Mouse (Mus musculus) midbrain, embryonic 11.5 days (tissue): Measurements from ENCODE around the gene Crybg3. TPM values are rescaled to one million over a fixed set of nuclear protein-coding genes. Genes with fewer than 3 reads are reported as not detected.

Experiments
- ATAC-seq: fragments of 200-750 bp; cut with Nextera tagmentation; 2 replicates; pipeline ENCODE4 v1.8.0; 2017; ENCODE audit warnings: moderate TSS enrichment, moderate library complexity; ENCODE audit not compliant: low FRiP score
- DNase-seq: peaks from one replicate; pipeline ENCODE4 v3.0.0; 2015; ENCODE audit warnings: low spot score; ENCODE audit errors: missing footprints
- H3K27ac ChIP-seq: fragments of 300-500 bp; sonication (generic); 2 replicates; pipeline ENCODE4 v1.5.1; 2014; ENCODE audit warnings: low read depth, low read length
- H3K27me3 ChIP-seq: fragments of 300-500 bp; sonication (generic); 2 replicates; pipeline ENCODE4 v1.6.1; 2014; ENCODE audit warnings: mild to moderate bottlenecking, low read length, moderate library complexity, mixed read lengths; ENCODE audit not compliant: control insufficient read depth, insufficient read depth
- H3K36me3 ChIP-seq: fragments of 300-500 bp; sonication (generic); 2 replicates; pipeline ENCODE4 v1.6.1; 2014; ENCODE audit warnings: mild to moderate bottlenecking, low read length, moderate library complexity, mixed read lengths; ENCODE audit not compliant: control insufficient read depth, insufficient read depth
- H3K4me1 ChIP-seq: fragments of 300-500 bp; sonication (generic); 2 replicates; pipeline ENCODE4 v1.6.1; 2014; ENCODE audit warnings: low read length; ENCODE audit not compliant: control insufficient read depth, insufficient read depth
- H3K4me2 ChIP-seq: fragments of 300-500 bp; sonication (generic); 2 replicates; pipeline ENCODE4 v1.6.1; 2014; ENCODE audit warnings: mild to moderate bottlenecking, moderate library complexity
- H3K4me3 ChIP-seq: fragments of 300-500 bp; sonication (generic); 2 replicates; pipeline ENCODE4 v1.5.1; 2014; ENCODE audit warnings: low read depth, low read length
- H3K9ac ChIP-seq: fragments of 300-500 bp; sonication (generic); 2 replicates; pipeline ENCODE4 v1.6.1; 2014; ENCODE audit warnings: low read length
- H3K9me3 ChIP-seq: fragments of 300-500 bp; sonication (generic); 2 replicates; pipeline ENCODE4 v1.6.1; 2016; ENCODE audit warnings: low read length; ENCODE audit not compliant: control insufficient read depth
- WGBS: fragments of 180-500 bp; shearing (Covaris S2); extraction: QIAGEN DNeasy Blood & Tissue Kit; methylation state at CpG from one replicate; pipeline ENCODE4 v1.1.7; 2014; 5-methylcytosine and 5-hydroxymethylcytosine counted together
- polyA plus RNA-seq: library from polyadenylated mRNA; unstranded; fragments of >200 nt; fragmentation: Nextera tagmentation; extraction: Ambion mirVana; gene quantifications from 2 replicates; pipeline ENCODE4 v1.2.1, GENCODE M21; 2014

Crybg3 gene
- polyA plus RNA-seq, 1 experiment from 2014 or later, result 6.5 TPM

DNA sequence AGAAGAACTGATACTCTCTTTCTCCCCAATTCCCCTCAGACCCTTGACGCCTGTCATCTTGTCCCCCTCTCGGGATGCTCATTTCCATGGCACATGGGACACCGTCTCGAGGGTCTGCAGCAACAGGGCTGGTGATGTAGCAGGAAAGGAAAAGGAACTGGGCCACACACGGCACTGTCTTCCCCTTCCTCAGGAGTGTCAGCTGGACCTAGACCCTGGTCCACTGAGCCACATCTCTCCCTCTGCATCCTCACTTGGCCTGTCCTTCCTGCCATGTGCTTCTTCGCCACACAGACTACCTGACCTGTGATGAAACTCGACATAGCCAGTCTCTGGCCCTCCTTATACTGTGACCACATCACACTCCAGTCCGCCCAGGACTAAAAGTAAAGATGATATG, 13.9 kb downstream of the Crybg3 start:
- ATAC-seq, result no peak
- H3K27me3 ChIP-seq, result no peaks in the 10 kb centered on the region
- no peaks in the 10 kb centered on the region for H3K4me1 ChIP-seq
- no peak overlapping the region for H3K27ac ChIP-seq
- no peak overlapping the region for H3K4me3 ChIP-seq
- H3K4me2 ChIP-seq, result no peak overlapping the region
- H3K9ac ChIP-seq, result no peak overlapping the region
- peak; percentile 62 for DNase-seq
- 92% methylated on average over 8 of the region's 8 CpGs for WGBS
- no peaks in the 10 kb centered on the region for H3K36me3 ChIP-seq
- no peaks in the 10 kb centered on the region for H3K9me3 ChIP-seq

DNA sequence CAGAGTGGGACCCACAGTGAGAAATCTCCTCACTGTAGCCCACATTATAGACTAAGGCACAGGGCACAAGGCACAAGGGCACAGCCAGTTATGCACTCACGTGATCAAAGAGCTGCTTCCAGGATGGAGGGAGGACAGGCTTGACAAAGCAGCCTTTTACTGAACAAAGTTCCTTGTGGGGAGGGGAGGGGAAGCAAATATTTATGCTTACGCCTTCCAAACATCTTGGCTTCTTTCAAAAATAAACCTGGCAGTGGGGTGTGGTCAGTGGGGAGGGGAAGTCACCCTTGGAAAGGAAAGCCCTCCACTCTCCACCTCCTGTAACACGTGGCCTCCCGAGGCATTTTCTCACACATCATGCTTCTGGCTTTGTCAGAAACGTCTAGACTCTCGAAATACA, 14.5 kb downstream of the Crybg3 start:
- no peak overlapping the region for H3K4me3 ChIP-seq
- no peak overlapping the region for H3K4me2 ChIP-seq
- no peaks in the 10 kb centered on the region for H3K9me3 ChIP-seq
- H3K4me1 ChIP-seq, result no peaks in the 10 kb centered on the region
- peak; percentile 14 for DNase-seq
- ATAC-seq, result peak; percentile 48
- no peak overlapping the region for H3K27ac ChIP-seq
- 65% methylated on average over 6 of the region's 6 CpGs for WGBS
- no peak overlapping the region for H3K9ac ChIP-seq
- no peaks in the 10 kb centered on the region for H3K27me3 ChIP-seq
- no peaks in the 10 kb centered on the region for H3K36me3 ChIP-seq

DNA sequence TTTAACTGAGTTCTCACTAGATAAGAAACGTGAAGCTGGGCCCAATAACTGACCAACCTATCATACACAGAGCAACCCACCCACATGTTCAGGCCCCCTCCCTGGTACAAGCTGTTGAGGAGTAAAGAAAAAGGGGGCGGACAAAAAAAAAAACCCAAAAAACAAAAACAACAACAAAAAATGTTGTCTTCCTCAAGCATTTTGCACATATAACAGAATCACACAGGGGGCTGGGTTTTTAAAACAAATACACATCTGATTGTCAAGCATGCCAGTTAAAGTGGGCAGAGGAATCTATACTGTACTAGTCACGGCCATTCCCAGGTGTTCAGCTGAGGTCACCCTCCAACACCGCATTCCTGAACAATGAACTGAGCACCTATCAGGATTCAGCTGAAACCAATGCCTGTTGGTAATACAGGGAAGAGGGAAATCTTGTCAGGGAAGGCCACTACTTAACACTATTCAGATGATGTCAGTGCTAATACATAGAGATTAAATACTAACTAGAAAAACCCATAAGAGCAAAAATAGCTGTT, 15.0 kb downstream of the Crybg3 start:
- H3K27me3 ChIP-seq, result no peaks in the 10 kb centered on the region
- no peaks in the 10 kb centered on the region for H3K9me3 ChIP-seq
- no peaks in the 10 kb centered on the region for H3K36me3 ChIP-seq
- no peak overlapping the region for H3K4me3 ChIP-seq
- no peak overlapping the region for H3K27ac ChIP-seq
- H3K4me2 ChIP-seq, result no peak overlapping the region
- DNase-seq, result peak; percentile 57
- peak; percentile 4; the same call in 1 of the 2 replicates for ATAC-seq
- 87% methylated on average over 4 of the region's 4 CpGs for WGBS
- no peak overlapping the region for H3K9ac ChIP-seq
- no peaks in the 10 kb centered on the region for H3K4me1 ChIP-seq

DNA sequence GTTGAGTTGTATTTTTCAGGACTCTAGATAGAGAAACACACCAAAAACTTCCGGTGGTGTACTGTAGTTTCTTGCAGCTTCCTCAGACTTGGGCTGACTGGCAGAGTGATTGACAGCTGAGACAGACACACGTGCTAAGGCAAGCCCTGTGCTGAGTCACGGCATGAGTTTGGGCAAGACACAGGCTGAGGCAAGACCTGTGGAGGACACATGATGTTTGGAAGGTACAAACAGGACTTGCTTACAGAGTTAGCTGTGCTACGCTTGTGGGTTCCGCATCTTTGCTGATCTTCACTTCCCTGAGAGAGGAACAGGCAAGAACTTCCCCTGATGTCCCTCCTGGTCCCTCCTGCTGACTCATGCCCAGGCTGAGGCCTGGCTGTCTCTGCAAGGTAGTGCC, 17.3 kb downstream of the Crybg3 start:
- H3K27me3 ChIP-seq, result no peaks in the 10 kb centered on the region
- no peaks in the 10 kb centered on the region for H3K4me1 ChIP-seq
- no peak overlapping the region for H3K4me3 ChIP-seq
- H3K4me2 ChIP-seq, result no peak overlapping the region
- peak; percentile 1 for DNase-seq
- H3K9ac ChIP-seq, result no peak overlapping the region
- H3K36me3 ChIP-seq, result no peaks in the 10 kb centered on the region
- WGBS, result 88% methylated on average over 5 of the region's 5 CpGs
- H3K9me3 ChIP-seq, result no peaks in the 10 kb centered on the region
- no peak for ATAC-seq
- no peak overlapping the region for H3K27ac ChIP-seq

DNA sequence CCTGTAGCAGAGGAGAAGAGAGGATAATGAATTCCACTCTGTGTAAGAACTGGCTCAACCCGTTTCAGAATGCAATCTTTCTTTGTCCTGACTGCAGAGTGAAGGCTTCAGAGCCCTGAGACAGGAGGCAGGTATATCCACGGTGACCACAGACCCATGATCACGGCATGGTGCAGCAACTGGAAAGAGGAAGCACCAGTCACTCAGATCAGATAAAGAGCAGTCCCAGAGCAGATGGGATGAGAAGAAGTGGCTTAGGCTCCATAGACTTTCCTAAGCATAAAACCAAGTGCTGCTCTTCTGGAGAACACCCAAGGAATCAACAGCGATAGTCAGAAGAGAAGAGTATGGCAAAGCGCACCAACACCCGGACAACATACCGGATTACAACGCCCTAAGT, 21.5 kb downstream of the Crybg3 start:
- no peak overlapping the region for H3K27ac ChIP-seq
- H3K4me2 ChIP-seq, result no peak overlapping the region
- H3K27me3 ChIP-seq, result no peaks in the 10 kb centered on the region
- DNase-seq, result peak; percentile 54
- no peak overlapping the region for H3K9ac ChIP-seq
- 88% methylated on average over 8 of the region's 8 CpGs for WGBS
- no peak overlapping the region for H3K4me3 ChIP-seq
- ATAC-seq, result no peak
- H3K4me1 ChIP-seq, result no peaks in the 10 kb centered on the region
- no peaks in the 10 kb centered on the region for H3K9me3 ChIP-seq
- H3K36me3 ChIP-seq, result no peaks in the 10 kb centered on the region

DNA sequence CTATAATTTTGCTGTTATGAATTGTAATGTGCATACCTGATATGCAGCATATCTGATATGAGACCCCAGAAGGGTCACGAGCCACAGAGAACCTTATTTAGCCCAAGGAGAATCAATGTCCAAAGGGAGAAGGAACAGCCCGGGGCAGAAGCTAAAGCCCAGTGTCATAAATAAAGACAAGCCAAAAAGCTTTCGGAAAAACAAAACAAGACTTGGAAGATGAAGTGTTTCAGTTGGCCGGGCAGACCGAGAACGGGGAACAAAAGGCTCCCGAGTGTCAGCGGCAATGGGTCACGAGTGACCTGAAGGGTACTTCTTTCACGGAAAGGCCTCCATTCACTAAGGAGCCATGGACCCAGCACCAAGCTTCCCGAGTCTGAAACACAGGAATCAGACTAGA, 26.8 kb downstream of the Crybg3 start:
- WGBS, result 87% methylated on average over 11 of the region's 11 CpGs
- H3K27ac ChIP-seq, result no peak overlapping the region

DNA sequence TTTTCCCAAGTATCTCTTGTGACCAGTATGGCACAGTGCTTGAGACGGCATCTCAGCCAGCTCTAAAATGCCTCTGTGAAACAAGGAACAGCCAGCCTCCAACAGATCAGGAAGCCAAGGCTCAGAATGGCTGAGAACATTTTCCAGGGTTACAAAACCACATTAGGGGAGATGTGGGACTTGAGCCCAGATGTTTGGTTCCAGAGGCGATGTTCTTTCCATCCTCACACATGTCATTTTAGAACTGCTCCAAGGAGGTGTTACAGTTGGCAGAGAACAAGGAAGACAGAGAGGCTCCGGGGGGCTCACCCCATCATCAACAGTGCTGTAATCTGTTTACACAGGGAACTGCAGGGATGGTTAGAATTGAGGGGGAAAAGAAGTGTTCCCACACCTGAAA, 28.1 kb downstream of the Crybg3 start:
- no peak for DNase-seq
- Histone ChIP-seq H3K4me2 (no peak overlapping the region), H3K9me3 (no peaks in the 10 kb centered on the region), H3K36me3 (no peaks in the 10 kb centered on the region), H3K4me1 (no peaks in the 10 kb centered on the region), H3K9ac (no peak overlapping the region), H3K27ac (no peak overlapping the region), H3K4me3 (no peak overlapping the region), H3K27me3 (no peaks in the 10 kb centered on the region)
- WGBS, result 93% methylated on average over 3 of the region's 3 CpGs
- no peak for ATAC-seq

More for the DNA sequence above, 26.8 kb downstream of the Crybg3 start:
- no peak overlapping the region for H3K4me2 ChIP-seq
- H3K9me3 ChIP-seq, result no peaks in the 10 kb centered on the region
- DNase-seq (no peak), ATAC-seq (no peak)
- no peaks in the 10 kb centered on the region for H3K4me1 ChIP-seq
- no peak overlapping the region for H3K4me3 ChIP-seq
- H3K36me3 ChIP-seq, result no peaks in the 10 kb centered on the region
- no peak overlapping the region for H3K9ac ChIP-seq
- H3K27me3 ChIP-seq, result no peaks in the 10 kb centered on the region

DNA sequence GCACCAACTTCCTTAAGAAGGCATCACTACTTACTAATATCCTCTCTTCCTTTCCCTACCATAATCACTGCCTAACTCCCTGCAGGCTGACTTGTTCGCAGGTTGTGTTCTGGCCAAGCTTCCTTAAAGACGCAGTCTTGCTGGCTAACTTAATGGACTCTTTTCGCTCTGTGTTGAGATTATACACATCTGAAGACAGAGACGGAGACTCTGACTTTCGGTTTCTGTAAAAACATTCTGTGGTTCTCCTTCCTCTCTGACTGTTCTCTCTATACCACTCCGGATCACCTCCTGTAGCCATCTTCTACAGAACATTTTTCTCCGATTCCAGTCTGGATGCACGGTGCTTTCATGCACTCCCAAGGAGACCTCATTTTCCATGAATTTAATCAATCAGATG, 30.0 kb downstream of the Crybg3 start:
- H3K36me3 ChIP-seq, result no peaks in the 10 kb centered on the region
- no peak for ATAC-seq
- 90% methylated on average over 8 of the region's 8 CpGs for WGBS

DNA sequence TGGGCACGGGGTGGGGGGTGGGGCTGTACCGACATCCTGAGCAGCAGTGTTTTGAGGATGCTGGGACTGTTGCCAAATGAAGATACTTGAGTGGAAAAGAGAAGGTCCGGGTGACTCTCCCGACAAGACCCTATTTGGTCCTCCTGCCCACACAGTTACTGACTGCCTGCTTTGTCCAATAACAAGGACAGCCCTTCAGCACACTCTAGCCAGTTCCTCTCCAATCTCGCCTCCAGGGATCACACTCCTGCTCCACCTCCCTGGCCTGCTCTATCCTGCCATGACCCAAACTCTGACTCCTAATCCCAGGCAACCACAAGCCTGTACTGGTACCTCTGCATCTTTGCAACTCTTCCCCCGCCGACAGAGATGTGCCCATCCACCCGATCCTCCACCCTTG, 30.9 kb downstream of the Crybg3 start:
- Histone ChIP-seq H3K36me3 (no peaks in the 10 kb centered on the region; the same call in 1 of the 2 replicates), H3K4me3 (no peak overlapping the region), H3K27ac (no peak overlapping the region), H3K27me3 (no peaks in the 10 kb centered on the region), H3K9ac (no peak overlapping the region), H3K4me1 (no peaks in the 10 kb centered on the region), H3K9me3 (no peaks in the 10 kb centered on the region), H3K4me2 (no peak overlapping the region)
- 89% methylated on average over 8 of the region's 8 CpGs for WGBS
- DNase-seq, result no peak
- no peak for ATAC-seq

More for the DNA sequence above, 30.0 kb downstream of the Crybg3 start:
- no peak overlapping the region for H3K4me2 ChIP-seq
- DNase-seq, result no peak
- H3K9me3 ChIP-seq, result no peaks in the 10 kb centered on the region
- H3K27ac ChIP-seq, result no peak overlapping the region
- H3K4me3 ChIP-seq, result no peak overlapping the region
- H3K27me3 ChIP-seq, result no peaks in the 10 kb centered on the region
- H3K4me1 ChIP-seq, result no peaks in the 10 kb centered on the region
- H3K9ac ChIP-seq, result no peak overlapping the region
